Mouse (Mus musculus): Measurements from ENCODE around the gene Armh1.

DNA sequence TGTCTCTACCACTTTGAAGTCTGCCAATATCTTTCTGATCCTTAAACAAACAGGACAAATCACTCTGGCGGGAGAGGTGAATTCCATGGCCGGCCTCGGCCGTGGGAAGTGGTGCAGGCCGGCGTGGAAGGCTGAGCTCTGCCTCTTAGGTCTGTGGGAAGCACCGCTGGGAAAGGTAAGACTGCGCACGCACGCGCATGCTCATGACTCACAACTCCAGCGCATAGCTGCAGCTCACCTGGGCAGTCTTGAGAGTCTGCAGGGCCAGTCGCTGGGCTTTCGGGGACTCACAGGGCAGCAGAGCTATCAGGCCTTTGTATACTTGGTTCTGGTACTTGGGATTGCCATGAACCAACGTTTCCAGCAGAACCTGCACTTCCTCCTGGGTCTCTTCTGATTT is 22.3 kb downstream of the Armh1 start:
- no peak for TF ChIP-seq CTCF (IDR thresholded peaks at IDR 0.05; ENCODE audit: low read depth, low read length)
- no peak for TF ChIP-seq POLR2A (IDR thresholded peaks at IDR 0.05; ENCODE audit: insufficient read depth, low read length)

Measured in ES-Bruce4 (cell line).